Mouse (Mus musculus): ENCODE measurements around the gene Slc39a11.

DNA sequence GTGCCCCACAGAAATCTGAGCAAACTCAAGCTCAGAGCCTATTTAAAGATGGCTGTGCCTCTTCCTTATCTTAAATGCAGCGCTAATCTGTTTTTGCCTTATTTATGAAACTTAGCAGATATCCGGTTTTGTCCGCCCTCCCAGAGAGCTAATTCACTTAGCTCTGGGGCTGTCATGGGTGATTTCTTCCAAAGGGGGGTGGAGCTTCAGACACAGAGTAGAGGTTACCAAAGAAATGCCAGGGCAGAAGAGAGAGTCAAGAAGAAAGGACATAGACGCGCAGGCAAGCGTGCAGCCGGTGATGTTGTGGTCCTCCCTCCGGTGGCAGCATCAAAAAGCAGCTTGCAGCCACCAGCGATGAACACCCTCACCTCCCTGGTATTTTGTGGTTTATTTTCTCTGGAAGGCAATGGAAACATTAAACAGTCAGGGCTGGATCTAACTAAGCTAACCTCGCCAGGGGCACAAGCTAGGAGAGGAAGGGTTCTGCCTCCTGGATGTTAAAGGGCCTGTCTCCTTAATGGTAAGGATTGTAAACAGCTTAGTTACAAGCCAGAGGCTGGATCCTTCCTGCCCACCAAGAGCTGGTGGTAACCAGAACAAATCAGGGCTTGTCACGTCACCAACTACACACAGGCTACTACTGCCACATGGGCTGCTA lies 103.5 kb downstream of the Slc39a11 start:
- TF ChIP-seq POLR2A (IDR thresholded peaks at IDR 0.05; ENCODE audit: low read depth, low read length) (no peak), CTCF (IDR thresholded peaks at IDR 0.05; ENCODE audit: extremely low read depth, insufficient read length, insufficient replicate concordance, low read depth, low read length) (no peak)

All from small intestine, adult 2 months (tissue).